Mouse (Mus musculus) intestine, embryonic 16.5 days (tissue): Measurements from ENCODE around the gene Camta2. TPM values are rescaled to one million over a fixed set of nuclear protein-coding genes. Genes with fewer than 3 reads are reported as not detected.

Experiments
- ATAC-seq: fragments of 200-750 bp; cut with Nextera tagmentation; 2 replicates; pipeline ENCODE4 v1.8.0; 2017; ENCODE audit warnings: moderate TSS enrichment, moderate library complexity
- H3K27ac ChIP-seq: fragments of 300-500 bp; sonication (generic); 2 replicates; pipeline ENCODE4 v1.5.1; 2014; ENCODE audit warnings: mild to moderate bottlenecking, low read length
- H3K27me3 ChIP-seq: fragments of 300-500 bp; sonication (generic); replicated peaks from 2 replicates; pipeline ENCODE4 v1.6.1; 2014; ENCODE audit warnings: low read length, control low read depth, mixed read lengths; ENCODE audit not compliant: control insufficient read depth, insufficient read depth
- H3K36me3 ChIP-seq: fragments of 300-500 bp; sonication (generic); 2 replicates; pipeline ENCODE4 v1.6.1; 2014; ENCODE audit warnings: low read length, control low read depth; ENCODE audit not compliant: control insufficient read depth, insufficient read depth
- H3K4me1 ChIP-seq: fragments of 300-500 bp; sonication (generic); 2 replicates; pipeline ENCODE4 v1.6.1; 2014; ENCODE audit warnings: low read length, control low read depth, mixed read lengths; ENCODE audit not compliant: control insufficient read depth, insufficient read depth
- H3K4me2 ChIP-seq: fragments of 300-500 bp; sonication (generic); 2 replicates; pipeline ENCODE4 v1.6.1; 2014; ENCODE audit warnings: low read depth, low read length, control low read depth
- H3K4me3 ChIP-seq: fragments of 300-500 bp; sonication (generic); 2 replicates; pipeline ENCODE4 v1.5.1; 2014; ENCODE audit warnings: mild to moderate bottlenecking, low read length
- H3K9ac ChIP-seq: fragments of 300-500 bp; sonication (generic); 2 replicates; pipeline ENCODE4 v1.6.1; 2014; ENCODE audit warnings: low read depth, low read length
- H3K9me3 ChIP-seq: fragments of 300-500 bp; sonication (generic); 2 replicates; pipeline ENCODE4 v1.6.1; 2016; ENCODE audit warnings: low read length, control low read depth; ENCODE audit not compliant: control insufficient read depth
- whole genome bisulfite sequencing: fragments of 180-500 bp; shearing (Covaris S2); extraction: QIAGEN DNeasy Blood & Tissue Kit; methylation state at CpG from one replicate; pipeline ENCODE4 v1.1.7; 2014; 5-methylcytosine and 5-hydroxymethylcytosine counted together
- polyA plus RNA-seq: library from polyadenylated mRNA; unstranded; fragments of >200 nt; fragmentation: Nextera tagmentation; extraction: Ambion mirVana; gene quantifications from 2 replicates; pipeline ENCODE4 v1.2.1, GENCODE M21; 2015

Camta2 gene
- polyA plus RNA-seq, 1 experiment from 2014 or later, result 14.2 TPM

DNA sequence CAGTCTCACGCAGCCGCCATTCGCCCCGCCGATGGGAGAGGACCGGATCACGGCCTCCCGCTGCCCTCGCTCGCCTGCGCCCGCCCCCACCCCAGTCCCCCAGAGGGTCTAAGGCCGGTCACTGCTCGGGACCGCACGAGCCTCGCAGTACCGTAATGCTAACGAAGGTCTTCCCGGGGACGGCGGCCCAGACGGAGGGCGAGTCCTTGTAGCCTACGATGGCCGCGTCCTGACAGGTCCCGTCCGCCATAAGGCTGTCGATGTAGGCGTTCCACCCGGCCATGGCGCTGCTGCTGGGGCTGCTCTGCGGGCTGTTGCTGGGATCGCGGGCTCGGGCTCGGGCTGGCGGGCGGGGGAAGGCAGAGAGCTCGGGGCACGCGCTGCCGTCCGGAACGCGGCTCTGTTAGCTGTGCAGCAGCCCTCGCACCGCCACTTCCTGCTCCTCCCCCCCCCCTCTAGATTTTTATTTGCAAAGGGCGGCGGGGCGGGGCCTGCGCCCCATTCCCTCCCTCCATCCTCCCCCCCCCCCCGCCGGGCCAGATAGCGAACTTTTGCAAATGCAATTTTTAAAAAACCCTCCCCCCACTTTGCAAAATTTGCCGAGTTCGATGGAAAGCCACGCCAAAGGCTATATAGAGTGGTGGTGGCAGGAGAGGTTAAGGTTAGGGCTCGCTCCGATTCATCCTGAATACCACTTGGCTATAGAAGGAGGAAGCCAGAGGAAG lies 33.5 kb downstream of the Camta2 start, which contains the start of gene Pfn1:
Gene Pfn1 (minus strand): TSS at position 447 of the 725 bp plus-strand sequence.
- H3K36me3 ChIP-seq, result peaks cover 11% of the 10 kb centered on the region
- H3K9me3 ChIP-seq, result no peaks in the 10 kb centered on the region
- WGBS, result under 1% methylated on average over 56 of the region's 61 CpGs
- peak within 1 kb of the TSS; percentile 94 for H3K4me2 ChIP-seq
- H3K4me3 ChIP-seq, result peak within 1 kb of the TSS; percentile 99
- no peaks in the 10 kb centered on the region for H3K27me3 ChIP-seq
- peaks cover 60% of the 10 kb centered on the region for H3K4me1 ChIP-seq
- peak within 1 kb of the TSS; percentile 100 for H3K9ac ChIP-seq
- peak; percentile 38 for ATAC-seq
- H3K27ac ChIP-seq, result peak within 1 kb of the TSS; percentile 100

DNA sequence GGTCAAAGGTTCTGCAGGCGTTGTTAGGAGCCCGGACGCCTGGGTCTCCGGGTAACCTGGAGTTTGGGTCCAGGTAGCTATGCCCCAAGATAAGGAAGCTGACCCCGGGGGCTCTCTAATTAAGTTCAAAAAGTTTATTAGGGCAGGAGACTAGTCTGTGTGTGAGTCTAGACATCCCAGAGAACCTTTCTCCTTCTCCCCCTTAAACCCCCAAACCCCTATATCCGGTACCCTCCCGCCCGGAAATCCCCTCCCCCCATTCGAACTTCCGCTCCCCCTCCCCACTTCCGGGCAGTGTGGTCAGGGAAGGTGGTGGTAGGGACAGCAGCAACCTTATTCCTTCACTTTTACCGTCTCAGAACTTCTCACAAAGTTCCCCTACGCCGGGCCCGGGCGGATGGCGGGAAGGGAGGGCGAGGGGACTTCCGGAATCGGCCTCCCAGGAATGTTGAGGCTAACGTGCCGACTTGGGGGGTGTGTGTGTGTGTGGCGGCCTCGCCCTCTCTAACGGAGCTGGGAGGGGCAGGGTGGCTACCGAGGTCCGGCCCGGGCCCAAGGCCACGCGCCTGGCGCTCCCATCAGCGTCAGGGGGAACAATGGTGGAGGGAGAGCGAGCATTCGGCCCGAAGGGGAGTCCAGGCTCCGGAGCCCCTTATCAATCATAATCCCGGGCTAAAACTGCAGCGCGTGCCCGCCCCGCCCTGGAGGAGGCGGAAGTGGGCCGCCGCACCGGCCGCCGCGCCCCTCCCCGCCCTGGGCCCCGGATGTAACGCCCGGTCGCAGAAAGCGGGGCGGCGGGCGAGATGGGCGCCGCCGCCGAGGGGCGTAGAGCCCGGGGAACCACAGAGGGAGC lies 34.3 kb downstream of the Camta2 start:
- Histone ChIP-seq H3K27me3 (no peaks in the 10 kb centered on the region), H3K4me2 (peak overlapping the region; percentile 85), H3K27ac (peak overlapping the region; percentile 100), H3K9me3 (no peaks in the 10 kb centered on the region), H3K4me3 (peak overlapping the region; percentile 99), H3K9ac (peak overlapping the region; percentile 100), H3K36me3 (peaks cover 18% of the 10 kb centered on the region), H3K4me1 (peaks cover 63% of the 10 kb centered on the region)
- WGBS, result under 1% methylated on average over 62 of the region's 63 CpGs
- peak; percentile 46 for ATAC-seq

- 42% methylated on average over 6 of the region's 6 CpGs for WGBS
- ATAC-seq, result no peak
- H3K36me3 ChIP-seq, result peaks cover 18% of the 10 kb centered on the region
- peak overlapping the region; percentile 100 for H3K27ac ChIP-seq
- no peaks in the 10 kb centered on the region for H3K27me3 ChIP-seq
- H3K4me3 ChIP-seq, result peak overlapping the region; percentile 99
- peaks cover 58% of the 10 kb centered on the region for H3K4me1 ChIP-seq
- no peaks in the 10 kb centered on the region for H3K9me3 ChIP-seq
- peak overlapping the region; percentile 100 for H3K9ac ChIP-seq
- H3K4me2 ChIP-seq, result peak overlapping the region; percentile 85
Observed at GRCm38 (mm10) chr11:70652884-70653344, 35.0 kb downstream of the Camta2 start.

DNA sequence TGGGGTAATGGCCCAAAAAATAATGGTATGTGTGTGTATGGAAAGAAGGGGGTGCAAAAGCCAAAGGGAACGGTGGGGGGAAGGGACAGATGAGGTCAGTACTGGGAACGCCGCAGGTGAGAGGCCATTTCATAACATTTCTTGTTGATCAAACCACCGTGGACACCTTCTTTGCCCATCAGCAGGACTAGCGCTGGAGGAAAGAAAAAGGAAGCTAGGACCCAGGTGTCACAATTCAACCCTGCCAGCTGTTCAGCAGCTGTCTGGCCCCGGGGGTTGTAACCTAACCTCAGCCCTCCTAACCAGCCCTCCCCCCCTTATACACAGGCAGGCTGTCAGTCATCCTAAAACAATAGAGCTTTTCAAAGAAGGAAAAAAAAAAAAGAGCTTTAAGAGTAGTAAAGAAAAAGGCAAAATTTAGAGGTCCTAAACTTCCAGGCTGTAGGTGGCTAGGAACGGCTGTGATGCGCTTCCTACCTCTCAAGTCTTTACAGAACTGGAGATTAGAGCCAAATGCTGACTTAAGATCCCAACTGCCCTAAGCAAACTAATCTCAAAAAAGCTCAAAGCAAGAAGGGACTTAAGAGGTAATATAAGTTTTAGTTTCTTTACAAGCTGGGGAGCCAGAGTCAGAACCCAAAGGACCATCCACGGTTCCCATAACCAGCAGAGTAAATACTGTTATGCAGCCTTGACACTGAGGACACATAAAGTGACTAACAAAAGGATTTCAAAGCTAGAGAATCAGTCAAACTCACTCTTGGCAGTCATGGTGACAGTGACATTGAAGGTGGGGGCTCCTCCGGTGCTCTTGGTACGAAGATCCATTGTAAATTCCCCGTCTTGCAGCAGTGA lies 35.6 kb downstream of the Camta2 start:
- no peak for ATAC-seq
- Histone ChIP-seq H3K27me3 (no peaks in the 10 kb centered on the region), H3K4me2 (peak overlapping the region; percentile 85), H3K9ac (peak overlapping the region; percentile 100), H3K9me3 (no peaks in the 10 kb centered on the region), H3K4me3 (peak overlapping the region; percentile 99), H3K36me3 (peaks cover 18% of the 10 kb centered on the region), H3K27ac (peak overlapping the region; percentile 100), H3K4me1 (peaks cover 51% of the 10 kb centered on the region)
- WGBS, result 46% methylated on average over 12 of the region's 12 CpGs

- Histone ChIP-seq H3K27ac (peak overlapping the region; percentile 96; the same call in 1 of the 2 replicates), H3K4me2 (peak overlapping the region; percentile 85)
Observed at GRCm38 (mm10) chr11:70651391-70651790, 36.5 kb downstream of the Camta2 start.

DNA sequence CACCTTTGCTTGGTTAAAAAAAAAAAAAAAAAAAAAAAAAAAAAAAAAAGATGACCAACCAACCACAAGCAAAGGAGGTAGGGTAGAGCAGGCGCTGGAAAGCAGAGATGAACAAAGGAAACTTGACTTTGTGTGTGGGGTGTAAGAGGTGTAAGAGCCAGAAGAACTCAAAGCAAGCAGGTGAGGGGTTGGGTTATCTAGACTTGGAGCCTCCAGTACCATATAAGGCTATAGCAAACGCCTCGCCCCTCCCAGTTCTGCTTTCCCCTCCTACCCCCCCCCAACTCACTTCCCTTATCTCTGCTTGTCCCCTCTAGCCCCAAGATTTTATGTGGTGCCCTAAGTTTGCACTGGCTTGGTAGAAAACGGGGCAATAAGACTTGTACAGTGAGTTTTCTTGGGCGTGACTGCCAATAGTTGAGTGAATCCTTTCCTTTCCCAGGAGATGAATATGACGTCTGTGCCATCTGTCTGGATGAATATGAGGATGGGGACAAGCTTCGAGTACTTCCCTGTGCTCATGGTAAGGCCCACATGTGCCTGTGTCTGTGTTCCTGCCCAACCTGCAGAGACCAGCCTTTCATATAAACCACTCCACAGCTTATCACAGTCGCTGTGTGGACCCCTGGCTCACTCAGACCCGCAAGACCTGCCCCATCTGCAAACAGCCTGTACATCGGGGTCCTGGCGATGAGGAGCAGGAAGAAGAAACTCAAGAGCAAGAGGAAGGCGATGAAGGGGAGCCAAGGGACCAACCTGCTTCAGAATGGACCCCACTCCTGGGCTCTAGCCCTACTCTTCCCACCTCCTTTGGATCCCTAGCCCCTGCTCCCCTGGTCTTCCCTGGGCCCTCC lies 37.4 kb downstream of the Camta2 start:
- Histone ChIP-seq H3K27ac (peak overlapping the region; percentile 96), H3K36me3 (peaks cover 18% of the 10 kb centered on the region), H3K4me2 (peak overlapping the region; percentile 85), H3K9ac (peak overlapping the region; percentile 57), H3K9me3 (no peaks in the 10 kb centered on the region), H3K4me1 (peaks cover 43% of the 10 kb centered on the region), H3K4me3 (peak overlapping the region; percentile 23), H3K27me3 (no peaks in the 10 kb centered on the region)
- 65% methylated on average over 12 of the region's 12 CpGs for WGBS
- ATAC-seq, result no peak

More at GRCm38 (mm10) chr11:70651391-70651790, 36.5 kb downstream of the Camta2 start:
- WGBS, result 54% methylated on average over 2 of the region's 2 CpGs
- no peak for ATAC-seq
- H3K36me3 ChIP-seq, result peaks cover 18% of the 10 kb centered on the region
- H3K4me1 ChIP-seq, result peaks cover 43% of the 10 kb centered on the region
- H3K4me3 ChIP-seq, result peak overlapping the region; percentile 23
- H3K9ac ChIP-seq, result 0 out of 2 replicates have a peak overlapping the region, but pooled peaks have one; percentile 57
- H3K9me3 ChIP-seq, result no peaks in the 10 kb centered on the region
- no peaks in the 10 kb centered on the region for H3K27me3 ChIP-seq

DNA sequence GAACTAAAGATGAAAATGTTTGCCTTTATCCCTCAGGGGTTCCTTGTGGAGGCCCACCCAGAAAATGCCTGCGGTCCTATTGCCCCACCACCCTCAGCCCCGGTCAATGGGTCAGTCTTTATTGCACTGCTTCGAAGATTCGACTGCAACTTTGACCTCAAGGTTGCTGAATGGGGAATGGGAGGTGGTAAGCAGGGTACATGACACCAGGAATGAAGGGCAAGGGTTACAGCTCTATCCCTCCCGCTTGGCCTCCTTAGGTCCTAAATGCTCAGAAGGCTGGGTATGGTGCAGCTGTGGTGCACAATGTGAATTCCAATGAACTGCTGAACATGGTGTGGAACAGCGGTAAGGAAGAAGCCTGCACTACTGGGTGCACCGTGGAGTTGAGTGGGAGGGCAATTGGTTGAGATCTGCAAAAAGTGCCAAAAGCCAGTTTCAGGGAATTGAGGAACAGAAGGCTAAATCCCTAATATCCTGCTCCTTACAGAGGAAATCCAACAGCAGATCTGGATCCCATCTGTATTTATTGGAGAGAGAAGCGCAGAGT lies 38.6 kb downstream of the Camta2 start:
- peaks cover 31% of the 10 kb centered on the region for H3K36me3 ChIP-seq
- ATAC-seq, result no peak
- peak overlapping the region; percentile 80; the same call in 1 of the 2 replicates for H3K4me3 ChIP-seq
- peak overlapping the region; percentile 96 for H3K27ac ChIP-seq
- no peaks in the 10 kb centered on the region for H3K27me3 ChIP-seq
- H3K4me2 ChIP-seq, result peak overlapping the region; percentile 84
- H3K9me3 ChIP-seq, result no peaks in the 10 kb centered on the region
- H3K4me1 ChIP-seq, result peaks cover 44% of the 10 kb centered on the region
- H3K9ac ChIP-seq, result peak overlapping the region; percentile 44; the same call in 1 of the 2 replicates
- WGBS, result 71% methylated on average over 8 of the region's 8 CpGs

- Histone ChIP-seq H3K27me3 (no peaks in the 10 kb centered on the region), H3K9ac (peak overlapping the region; percentile 89), H3K4me3 (peak overlapping the region; percentile 80), H3K9me3 (no peaks in the 10 kb centered on the region), H3K4me1 (peaks cover 44% of the 10 kb centered on the region), H3K4me2 (peak overlapping the region; percentile 84), H3K27ac (peak overlapping the region; percentile 96), H3K36me3 (peaks cover 32% of the 10 kb centered on the region)
- 67% methylated on average over 4 of the region's 4 CpGs for WGBS
- ATAC-seq, result no peak
Observed at GRCm38 (mm10) chr11:70648512-70648911, 39.4 kb downstream of the Camta2 start.
